Mouse (Mus musculus) inflammation-experienced regulatory T-cells (primary cell): Measurements from ENCODE around the gene Il17rc. TPM values are rescaled to one million over a fixed set of nuclear protein-coding genes. Genes with fewer than 3 reads are reported as not detected.

Source experiments
- polyA plus RNA-seq, 2 experiments: library from polyadenylated mRNA; unstranded; fragments of 100-300 nt; shearing (Covaris generic); gene quantifications; one replicate each; pipeline ENCODE4 v1.2.1; 2017

Gene Il17rc
- under 1 TPM; 0.31 to 0.89 TPM for polyA plus RNA-seq

DNA sequence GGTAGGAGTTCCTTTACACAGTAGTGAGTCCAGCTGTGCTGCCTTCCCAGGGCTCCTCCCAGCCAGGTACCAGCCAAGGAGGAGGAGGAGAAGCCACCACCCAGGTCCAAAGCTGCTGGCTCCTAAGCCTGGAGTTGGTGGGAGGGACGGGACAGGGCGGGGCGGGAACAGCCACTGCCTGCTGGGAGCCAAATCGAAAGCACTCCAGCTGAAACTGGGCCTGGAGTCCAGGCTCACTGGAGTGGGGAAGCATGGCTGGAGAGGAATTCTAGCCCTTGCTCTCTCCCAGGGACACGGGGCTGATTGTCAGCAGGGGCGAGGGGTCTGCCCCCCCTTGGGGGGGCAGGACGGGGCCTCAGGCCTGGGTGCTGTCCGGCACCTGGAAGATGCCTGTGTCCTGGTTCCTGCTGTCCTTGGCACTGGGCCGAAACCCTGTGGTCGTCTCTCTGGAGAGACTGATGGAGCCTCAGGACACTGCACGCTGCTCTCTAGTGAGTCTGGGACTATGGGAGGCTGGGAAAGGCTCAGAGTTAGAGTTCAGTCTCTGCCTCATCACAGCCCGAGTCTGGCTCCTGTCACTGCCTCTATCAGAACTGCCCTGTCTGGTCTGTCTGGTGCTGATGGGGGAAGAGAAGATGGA, at the start of gene Il17rc:
Gene Il17rc, plus strand, starts transcription at position 131 of the 640 bp plus-strand sequence.

DNA sequence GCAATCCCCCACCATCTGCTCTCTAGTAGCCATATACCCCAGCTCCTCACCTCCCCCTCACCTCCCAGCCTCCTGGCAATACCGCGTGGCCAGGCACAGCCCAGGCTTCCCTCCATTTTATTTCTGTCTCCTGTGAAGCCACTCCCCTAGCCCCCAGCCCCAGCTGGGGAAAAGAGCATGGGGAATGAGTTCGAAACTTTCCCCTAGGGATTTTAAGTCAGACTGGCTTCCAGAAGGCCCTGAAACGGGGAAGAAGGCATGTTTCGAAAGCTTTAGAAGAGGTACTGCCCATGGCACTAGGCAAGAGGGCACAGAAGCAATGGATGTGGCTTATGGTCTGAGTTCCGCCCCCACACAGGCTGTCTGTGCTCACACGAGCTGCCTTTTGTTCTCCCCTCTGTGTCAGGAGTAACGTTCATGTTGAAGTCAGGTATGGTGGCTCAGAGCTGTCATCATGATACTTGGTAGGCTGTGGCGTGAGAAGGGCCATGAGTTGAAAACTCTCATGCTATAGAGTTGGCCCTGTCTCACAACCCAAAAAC, 35.5 kb upstream of the Il17rc start, which contains the start of gene Cidec:
Gene Cidec, minus strand, starts transcription at position 97 of the 542 bp plus-strand sequence.

DNA sequence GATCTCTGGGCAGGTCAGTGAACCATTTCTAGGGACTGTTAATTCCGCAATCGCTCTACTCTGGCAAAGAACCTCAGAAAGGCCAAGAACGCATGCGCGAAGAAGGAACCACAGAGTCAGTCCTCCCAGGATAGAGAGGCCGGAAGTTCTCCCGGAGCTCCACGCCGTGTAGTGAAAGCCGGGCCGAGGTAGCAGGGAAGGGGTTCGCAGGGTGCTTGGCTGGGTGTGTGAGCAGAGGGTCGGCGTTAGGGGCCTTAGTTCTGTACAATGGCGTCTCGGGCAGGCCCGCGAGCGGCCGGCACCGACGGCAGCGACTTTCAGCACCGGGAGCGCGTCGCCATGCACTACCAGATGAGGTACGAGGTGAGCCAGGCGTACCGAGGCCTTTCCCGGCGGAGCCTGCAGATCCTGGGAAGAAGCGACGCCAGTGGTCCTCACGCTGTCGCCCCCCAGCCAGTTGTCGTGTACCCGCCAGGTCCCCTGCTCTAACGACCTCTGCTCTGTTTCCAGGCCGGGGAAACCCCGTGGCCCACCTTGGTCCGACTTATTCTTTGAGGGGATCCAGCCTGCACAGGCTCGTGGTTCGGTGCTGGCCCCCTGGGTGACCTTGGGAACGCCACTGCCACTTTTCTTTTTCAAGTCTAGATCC, 28.7 kb upstream of the Il17rc start, which contains the start of gene Jagn1:
Gene Jagn1, plus strand, starts transcription at position 128 of the 649 bp plus-strand sequence.

DNA sequence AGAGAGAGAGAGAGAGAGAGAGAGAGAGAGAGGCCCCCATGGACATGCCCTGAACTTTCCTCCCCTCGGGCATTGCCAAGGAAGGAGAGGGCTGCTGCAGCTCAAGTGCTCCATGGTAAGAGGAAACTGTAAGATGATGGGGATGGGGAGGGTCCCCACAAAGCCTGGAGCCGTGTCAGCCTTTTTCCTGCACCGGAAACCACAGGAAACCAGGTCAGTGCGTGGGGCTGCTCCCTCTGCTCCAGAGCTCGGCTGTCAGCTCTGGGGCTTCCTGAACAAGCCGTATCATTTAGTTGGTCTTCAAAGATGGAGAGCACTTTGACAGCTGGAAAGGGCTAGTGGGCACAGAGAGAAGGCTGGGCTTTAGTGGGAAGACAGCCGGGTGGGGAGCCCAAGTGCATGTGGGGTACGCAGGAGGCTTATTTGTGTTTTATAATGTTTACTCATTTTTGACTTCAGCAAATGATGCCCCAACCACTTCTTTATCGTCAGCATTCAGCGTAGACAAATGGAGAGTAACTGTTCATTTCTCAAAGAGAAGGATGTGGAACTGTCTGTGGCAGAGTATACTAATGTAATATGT, 13.2 kb upstream of the Il17rc start, which contains the start of gene Il17re:
Gene Il17re, plus strand, starts transcription at position 533 of the 583 bp plus-strand sequence.

DNA sequence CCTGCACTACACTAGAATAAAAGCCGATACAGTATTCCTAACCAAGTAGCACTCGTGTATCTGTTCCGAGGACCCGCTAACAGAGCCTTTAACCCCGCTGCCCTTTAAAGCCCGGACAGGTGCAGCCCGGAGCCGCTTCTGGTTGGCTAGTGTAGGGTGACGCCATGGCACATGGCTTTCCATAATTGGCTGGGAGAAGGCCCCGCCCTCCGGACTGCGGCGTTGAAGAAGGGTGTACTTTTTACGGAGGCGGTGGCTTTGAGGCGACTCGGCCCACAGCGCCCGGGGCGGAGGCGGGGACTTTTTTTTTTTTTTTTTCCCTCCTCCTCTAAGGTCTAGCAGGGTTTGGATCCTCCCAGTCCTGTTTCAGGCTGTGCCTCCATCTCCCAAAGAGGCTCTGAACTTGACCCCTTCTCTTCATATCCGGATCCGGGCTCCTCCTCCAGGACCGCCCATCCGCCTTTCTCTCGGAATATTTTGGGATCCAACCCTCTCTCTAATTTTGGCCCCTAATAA, 11.9 kb downstream of the Il17rc start, which contains the start of gene Creld1:
Gene Creld1, plus strand, starts transcription at position 198 of the 516 bp plus-strand sequence.

DNA sequence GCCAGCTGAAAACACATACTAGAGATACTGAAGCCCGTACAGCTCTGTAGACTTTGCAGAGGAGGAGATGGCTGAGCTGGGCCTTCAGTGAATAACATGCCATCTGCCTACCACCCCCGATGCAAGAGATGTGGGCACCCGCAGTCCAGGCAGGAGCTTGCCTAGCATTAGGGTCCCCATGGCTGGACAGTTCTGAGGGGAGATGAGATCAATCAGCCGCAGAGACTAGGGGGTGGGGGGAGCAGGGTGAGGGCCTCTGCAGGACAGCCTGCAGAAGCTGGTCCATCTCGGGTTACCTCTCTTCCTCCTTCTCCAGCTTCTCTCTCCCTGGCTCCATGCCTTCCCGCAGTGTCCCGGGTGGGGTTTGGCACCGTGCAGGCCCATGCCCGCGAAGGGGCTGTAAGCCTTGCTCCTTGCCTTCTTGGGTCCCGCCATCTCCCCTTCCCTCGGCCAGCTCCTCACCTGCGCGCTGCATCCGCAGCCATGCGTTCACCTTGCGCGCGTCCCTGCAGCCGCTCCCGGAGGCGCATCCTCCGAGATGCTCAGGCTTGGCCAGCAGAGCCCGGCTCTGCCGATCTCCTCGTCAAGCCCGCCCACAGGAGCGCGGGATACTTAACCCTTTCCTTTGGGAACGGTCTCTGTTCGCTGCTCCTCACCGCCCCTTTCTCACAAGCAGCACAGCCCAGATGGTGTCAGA, 30.3 kb downstream of the Il17rc start, which contains the start of gene Prrt3:
Gene Prrt3, minus strand, starts transcription at position 544 of the 697 bp plus-strand sequence.

DNA sequence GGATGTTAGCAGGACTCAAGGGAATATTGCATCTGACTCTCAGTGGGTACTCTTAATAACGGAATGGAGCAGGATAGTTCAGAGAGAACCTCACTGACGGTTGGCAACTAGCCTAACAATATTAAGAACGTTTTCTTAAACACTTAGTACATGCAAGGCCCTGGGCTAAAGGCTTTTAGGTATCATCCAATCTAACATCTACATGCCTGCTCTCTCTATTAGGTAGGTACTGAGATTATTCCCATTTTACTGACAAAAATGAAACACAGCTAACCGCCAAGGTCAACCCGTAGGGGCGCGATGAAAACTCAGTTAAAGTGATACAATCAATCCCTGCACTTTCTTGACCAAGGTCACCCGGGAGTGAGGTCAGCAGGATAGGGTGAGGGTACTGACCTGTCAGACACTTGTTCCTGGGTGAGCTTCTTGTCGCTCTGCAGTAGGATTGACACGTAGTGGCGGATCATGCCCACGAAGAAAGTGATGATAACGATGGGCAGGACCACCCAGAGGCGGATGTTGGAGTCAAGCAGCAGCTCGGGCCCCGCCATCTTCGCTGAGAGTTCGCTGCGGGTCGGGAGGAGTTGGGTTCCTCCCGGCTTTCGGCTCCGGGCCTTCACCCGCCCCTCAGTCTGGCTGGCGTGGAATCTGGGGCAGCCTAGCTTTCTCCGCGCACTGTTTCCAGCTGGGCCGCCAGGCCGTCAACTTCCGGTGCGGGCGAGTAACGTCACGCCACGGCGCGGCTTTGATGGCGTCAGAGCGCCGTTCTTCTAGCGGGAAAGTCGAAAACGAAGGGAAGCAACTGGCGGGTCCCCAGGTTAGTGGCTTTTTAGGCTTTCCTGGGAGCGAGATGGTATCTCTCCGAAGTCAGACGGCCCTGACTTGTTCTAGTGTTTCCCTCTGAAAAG, 60.0 kb downstream of the Il17rc start, which contains the start of the genes Emc3 and Fancd2:
Gene Emc3, minus strand, starts transcription at position 721 of the 908 bp plus-strand sequence.
Gene Fancd2, plus strand, starts transcription at position 751 of the 908 bp plus-strand sequence.

Other genes with a start within 250 kb of the Il17rc start
- gene Mtmr14, start 233.6 kb upstream of the Il17rc start, polyA plus RNA-seq: 10 to 100 TPM; 43.5 to 55.0 TPM
- gene Cpne9, start 189.1 kb upstream of the Il17rc start, polyA plus RNA-seq: 1 to 10 TPM in 1 of 2 experiments, under 1 TPM in 1; 0.48 to 3.1 TPM
- 10 to 100 TPM; 42.3 to 65.8 TPM for gene Brpf1, start 164.3 kb upstream of the Il17rc start, polyA plus RNA-seq
- gene Ogg1, start 144.5 kb upstream of the Il17rc start, polyA plus RNA-seq: 10 to 100 TPM; 12.9 to 15.0 TPM
- gene Camk1, start 127.4 kb upstream of the Il17rc start, polyA plus RNA-seq: 1 to 10 TPM; 2.1 to 3.6 TPM
- gene Tada3, start 93.5 kb upstream of the Il17rc start, polyA plus RNA-seq: 10 to 100 TPM; 51.2 to 56.4 TPM
- gene Arpc4, start 93.3 kb upstream of the Il17rc start, polyA plus RNA-seq: 100 to 1,000 TPM; 468 to 469 TPM
- 10 to 100 TPM; 15.7 to 18.9 TPM for gene Ttll3, start 82.2 kb upstream of the Il17rc start, polyA plus RNA-seq
- gene Rpusd3, start 52.1 kb upstream of the Il17rc start, polyA plus RNA-seq: 10 to 100 TPM; 17.1 to 17.9 TPM
- 1 to 10 TPM in 1 of 2 experiments, not detected in 1; 1.4 TPM for gene Cidec, start 35.7 kb upstream of the Il17rc start, polyA plus RNA-seq
- gene Jagn1, start 28.9 kb upstream of the Il17rc start, polyA plus RNA-seq: 10 to 100 TPM; 48.3 to 61.5 TPM
- gene Il17re, start 12.9 kb upstream of the Il17rc start, polyA plus RNA-seq: 1 to 10 TPM in 1 of 2 experiments, under 1 TPM in 1; 0.54 to 7.3 TPM
- 10 to 100 TPM in 1 of 2 experiments, 1 to 10 TPM in 1; 9.9 to 12.6 TPM for gene Creld1, start 11.9 kb downstream of the Il17rc start, polyA plus RNA-seq
- gene Prrt3, start 30.5 kb downstream of the Il17rc start, polyA plus RNA-seq: under 1 TPM; 0.35 to 0.73 TPM
- 10 to 100 TPM; 82.2 to 89.7 TPM for gene Emc3, start 60.2 kb downstream of the Il17rc start, polyA plus RNA-seq
- gene Fancd2, start 60.3 kb downstream of the Il17rc start, polyA plus RNA-seq: 1 to 10 TPM; 3.4 to 6.1 TPM
- gene Fancd2os, start 129.3 kb downstream of the Il17rc start, polyA plus RNA-seq: not detected
- 100 to 1,000 TPM; 225 to 236 TPM for gene Brk1, start 133.3 kb downstream of the Il17rc start, polyA plus RNA-seq
- 10 to 100 TPM; 28.3 to 29.5 TPM for gene Vhl, start 152.5 kb downstream of the Il17rc start, polyA plus RNA-seq
- gene Irak2, start 167.0 kb downstream of the Il17rc start, polyA plus RNA-seq: 10 to 100 TPM; 41.7 to 44.1 TPM
- gene Tatdn2, start 225.6 kb downstream of the Il17rc start, polyA plus RNA-seq: 1 to 10 TPM; 8.0 to 8.2 TPM
- under 1 TPM in 1 of 2 experiments, not detected in 1; 0.30 TPM for gene Ghrl, start 248.5 kb downstream of the Il17rc start, polyA plus RNA-seq